Mouse (Mus musculus) R1 (cell line): ENCODE data around the gene Olfr51.
A peak's percentile ranks its signal among the peaks of the same experiment; 100 is the strongest.
"Not testable (repeated sequence)": the region's sequence is repeated elsewhere in the genome, so short reads cannot be mapped to it uniquely, and the experiment has no call there.

Source experiments
- DNase-seq: peaks from one replicate; pipeline ENCODE4 v3.0.0-alpha.2; 2018; ENCODE audit warnings: low read depth, low spot score

Gene Olfr51

GRCm38 (mm10) chr11:51003296-51003695, at the start of gene Olfr51:
Gene Olfr51, plus strand, starts transcription at chr11:51003596.
- no peak for DNase-seq

- no peak for DNase-seq
These were observed 49.7 kb upstream of the Olfr51 start, which contains the start of gene Prop1 for GRCm38 (mm10) chr11:50953665-50954064. Gene Prop1, minus strand, starts transcription at chr11:50953765.

GRCm38 (mm10) chr11:50964886-50965285, 38.5 kb upstream of the Olfr51 start:
- no peak for DNase-seq

- DNase-seq, result no peak
These were observed 37.2 kb upstream of the Olfr51 start, which contains the start of gene Olfr1378 for GRCm38 (mm10) chr11:50966230-50966629. Gene Olfr1378, plus strand, starts transcription at chr11:50966530.

DNA sequence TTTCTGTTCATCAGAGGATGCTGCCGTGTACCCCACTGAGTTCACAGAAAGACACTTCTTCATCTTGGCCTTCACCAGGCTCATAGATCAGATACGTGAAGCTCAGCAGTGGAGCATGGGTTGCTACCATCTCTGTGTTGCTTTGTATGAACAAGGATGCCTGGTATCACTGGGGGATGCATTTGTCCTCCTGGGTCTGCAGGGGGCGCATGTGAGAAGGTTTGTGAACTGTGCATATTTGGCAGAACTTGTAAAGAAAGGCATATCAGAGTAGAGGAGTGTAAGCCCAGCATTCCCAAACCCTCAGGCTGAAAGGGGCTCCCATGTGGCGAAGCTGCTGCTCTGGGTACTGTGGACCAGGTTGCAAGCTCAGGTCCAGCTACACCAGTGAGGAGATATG, 26.2 kb upstream of the Olfr51 start:
- DNase-seq, result peak; percentile 33

GRCm38 (mm10) chr11:50981667-50982066, 21.7 kb upstream of the Olfr51 start, which contains the start of gene Olfr1377:
Gene Olfr1377, plus strand, starts transcription at chr11:50981967.
- DNase-seq, result no peak

DNA sequence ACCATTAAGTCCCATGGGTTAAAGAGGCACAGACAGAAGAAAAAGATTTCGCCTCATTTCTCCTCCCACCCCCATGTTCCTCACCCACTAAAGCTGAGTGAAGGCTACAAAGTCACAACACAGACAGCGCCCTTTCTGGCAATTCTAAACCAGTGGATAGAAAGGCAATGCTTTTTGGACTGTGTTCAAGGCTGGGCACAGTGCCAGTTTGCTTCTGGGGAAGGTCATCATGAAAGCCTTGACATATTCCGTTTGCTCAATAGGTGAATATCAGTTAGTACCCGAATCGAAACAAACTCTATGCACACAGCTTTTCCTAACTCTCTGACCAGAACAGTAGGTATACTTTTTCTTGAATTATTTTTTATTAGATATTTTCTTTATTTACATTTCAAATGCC, 8.4 kb downstream of the Olfr51 start:
- no peak for DNase-seq

- DNase-seq, result no peak
These were observed 10.5 kb downstream of the Olfr51 start, which contains the start of gene Olfr54 for GRCm38 (mm10) chr11:51013936-51014335. Gene Olfr54, plus strand, starts transcription at chr11:51014236.

DNA sequence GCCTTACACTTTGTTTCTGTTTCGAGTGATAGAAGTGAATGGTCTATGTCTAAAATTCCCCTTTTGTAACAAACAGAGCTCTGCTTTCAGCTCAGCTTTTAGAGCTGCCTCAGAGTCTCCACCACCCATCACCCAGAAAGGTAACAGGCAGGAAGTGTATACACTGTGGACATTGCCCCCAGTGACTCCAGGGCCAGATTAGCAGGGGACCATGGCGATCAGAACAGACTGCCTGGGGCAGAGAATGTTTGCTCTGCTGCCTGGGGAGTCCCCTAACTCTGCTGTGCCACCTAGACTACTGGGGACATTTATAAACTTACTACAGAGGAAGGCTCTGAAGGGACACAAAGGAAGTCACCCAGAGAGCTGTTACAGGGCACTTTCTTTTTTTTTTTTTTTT, 12.9 kb downstream of the Olfr51 start:
- no peak for DNase-seq

DNA sequence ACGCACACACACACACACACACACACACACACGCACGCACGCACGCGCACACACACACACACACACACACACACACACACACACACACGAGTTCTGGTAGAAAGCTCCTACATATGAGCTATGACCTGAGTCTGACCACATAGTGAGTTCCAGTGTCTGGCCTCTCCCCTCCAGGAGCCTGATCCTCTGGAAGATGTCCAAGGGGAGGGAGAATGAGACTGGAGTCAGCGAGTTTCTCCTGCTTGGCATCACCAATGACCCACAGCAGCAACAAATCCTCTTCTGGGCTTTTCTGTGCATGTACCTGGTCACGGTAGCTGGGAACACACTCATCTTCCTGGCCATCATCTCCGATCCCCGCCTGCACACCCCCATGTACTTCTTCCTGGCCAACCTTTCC, 23.4 kb downstream of the Olfr51 start:
- DNase-seq, result not testable (repeated sequence)

- DNase-seq, result not testable (repeated sequence)
These were observed 26.0 kb downstream of the Olfr51 start for GRCm38 (mm10) chr11:51029381-51029780.

- DNase-seq, result no peak
These were observed 26.8 kb downstream of the Olfr51 start for GRCm38 (mm10) chr11:51030225-51030624.

DNA sequence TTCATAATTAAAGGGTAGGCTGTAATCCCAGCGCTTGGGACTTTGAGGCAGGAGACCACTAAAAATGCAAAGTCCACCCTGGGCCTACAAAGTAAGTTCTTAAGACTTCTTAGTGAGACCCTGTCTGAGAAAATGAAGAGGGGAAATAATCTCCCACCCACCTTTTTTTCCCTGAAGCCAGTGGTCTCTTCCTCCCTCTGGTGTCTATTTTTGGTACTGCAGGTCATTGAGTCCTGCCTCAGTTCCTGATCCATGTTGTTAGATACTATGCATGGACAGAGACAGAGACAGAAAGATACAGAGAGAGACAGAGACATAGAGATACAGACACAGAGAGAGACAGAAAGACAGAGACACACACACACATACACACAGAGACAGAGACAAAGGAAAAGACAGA, 29.5 kb downstream of the Olfr51 start:
- DNase-seq, result peak; percentile 61

- DNase-seq, result not testable (repeated sequence)
These were observed 30.7 kb downstream of the Olfr51 start for GRCm38 (mm10) chr11:51034141-51034540.

DNA sequence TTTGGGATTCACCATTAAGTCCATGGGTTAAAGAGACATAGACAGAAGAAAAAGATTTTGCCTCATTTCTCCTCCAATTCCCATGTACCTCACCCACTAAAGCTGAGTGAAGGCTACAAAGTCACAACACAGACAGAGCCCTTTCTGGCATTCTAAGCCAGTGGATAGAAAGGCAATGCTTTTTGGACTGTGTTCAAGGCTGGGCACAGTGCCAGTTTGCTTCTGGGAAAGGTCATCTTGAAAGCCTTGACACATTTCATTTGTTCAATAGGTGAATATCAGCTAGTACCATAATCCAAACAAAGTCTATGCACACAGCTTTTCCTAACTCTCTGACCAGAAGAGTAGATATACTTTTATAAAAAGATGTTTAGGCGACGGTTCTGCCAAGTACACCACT, 32.6 kb downstream of the Olfr51 start:
- DNase-seq, result no peak

DNA sequence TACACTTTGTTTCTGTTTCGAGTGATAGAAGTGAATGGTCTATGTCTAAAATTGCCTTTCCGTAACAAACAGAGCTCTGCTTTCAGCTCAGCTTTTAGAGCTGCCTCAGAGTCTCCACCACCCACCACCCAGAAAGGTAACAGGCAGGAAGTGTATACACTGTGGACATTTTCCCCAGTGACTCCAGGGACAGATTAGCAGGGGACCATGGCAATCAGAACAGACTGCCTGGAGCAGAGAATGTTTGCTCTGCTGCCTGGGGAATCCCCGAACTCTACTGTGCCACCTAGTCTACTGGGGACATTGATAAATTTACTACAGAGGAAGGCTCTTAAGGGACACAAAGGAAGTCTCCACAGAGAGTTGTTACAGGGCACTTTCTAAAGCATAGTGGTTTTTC, 41.4 kb downstream of the Olfr51 start:
- not testable (repeated sequence) for DNase-seq

DNA sequence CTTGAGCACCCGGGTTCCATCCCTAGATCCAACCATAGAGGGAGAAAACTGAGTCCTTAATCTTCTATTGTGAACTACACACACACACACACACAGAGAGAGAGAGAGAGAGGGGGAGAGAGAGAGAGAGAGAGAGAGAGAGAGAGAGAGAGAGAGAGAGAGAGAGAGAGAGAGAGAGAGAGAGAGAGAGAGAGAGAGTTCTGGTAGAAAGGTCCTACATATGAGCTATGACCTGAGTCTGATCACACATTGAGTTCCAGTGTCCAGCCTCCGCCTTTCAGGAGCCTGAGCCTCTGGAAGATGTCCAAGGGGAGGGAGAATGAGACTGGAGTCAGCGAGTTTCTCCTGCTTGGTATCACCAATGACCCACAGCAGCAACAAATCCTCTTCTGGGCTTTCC, 44.4 kb downstream of the Olfr51 start, which contains the start of gene Olfr1375:
Gene Olfr1375, plus strand, starts transcription at position 301 of the 400 bp plus-strand sequence.
- not testable (repeated sequence) for DNase-seq

GRCm38 (mm10) chr11:51051678-51052077, 48.3 kb downstream of the Olfr51 start:
- DNase-seq, result no peak

DNA sequence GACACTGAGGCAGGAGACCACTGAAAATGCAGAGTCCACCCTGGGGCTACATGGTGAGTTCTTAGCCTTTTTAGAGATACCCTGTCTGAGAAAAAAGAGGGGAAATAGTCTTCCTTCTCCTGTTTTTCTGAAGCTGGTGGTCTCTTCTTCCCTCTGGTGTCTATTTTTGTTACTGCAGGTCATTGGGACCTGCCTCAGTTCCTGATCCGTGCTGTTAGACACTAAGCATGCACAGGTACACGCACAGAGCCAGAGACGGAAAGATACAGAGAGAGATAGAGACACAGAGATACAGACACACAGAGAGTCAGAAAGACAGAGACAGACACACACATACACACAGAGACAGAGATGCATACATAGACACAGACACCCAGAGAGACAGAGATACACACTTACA, 49.8 kb downstream of the Olfr51 start:
- peak; percentile 47 for DNase-seq

DNA sequence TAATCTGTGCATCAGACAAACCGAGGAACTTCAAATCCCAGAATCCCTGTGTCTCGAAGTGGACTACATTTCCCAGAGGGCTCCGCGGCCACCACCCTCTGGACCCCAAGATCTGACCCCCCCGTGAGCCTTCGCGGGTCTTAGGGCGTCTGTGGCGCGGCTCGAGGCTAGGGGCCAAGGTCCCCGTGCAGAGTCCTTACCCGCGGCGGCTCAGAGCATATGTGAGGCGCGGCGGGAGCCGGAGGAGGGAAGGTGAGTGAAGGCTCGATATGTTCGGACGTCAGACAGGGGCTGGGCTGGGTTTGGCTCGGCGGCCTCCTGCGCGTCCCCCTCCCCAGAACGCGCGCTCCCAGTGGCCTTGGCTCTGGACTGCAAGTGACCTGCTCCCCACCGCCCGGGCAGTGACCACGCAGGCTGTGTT, 55.8 kb downstream of the Olfr51 start, which contains the start of gene Zfp354a:
Gene Zfp354a, plus strand, starts transcription at position 107 of the 421 bp plus-strand sequence.
- DNase-seq, result peak; percentile 73
